Mouse (Mus musculus) limb, embryonic 12.5 days (tissue): ENCODE measurements around the gene Hipk2. TPM values are rescaled to one million over a fixed set of nuclear protein-coding genes. Genes with fewer than 3 reads are reported as not detected.

ENCODE experiments used
- ATAC-seq: fragments of 200-750 bp; cut with Nextera tagmentation; 2 replicates; pipeline ENCODE4 v1.8.0; 2017; ENCODE audit warnings: low read depth, moderate TSS enrichment; ENCODE audit not compliant: insufficient number of reproducible peaks, insufficient read depth, low FRiP score, low TSS enrichment
- H3K27ac ChIP-seq: fragments of 300-500 bp; sonication (generic); 2 replicates; pipeline ENCODE4 v1.5.1; 2016; ENCODE audit warnings: mild to moderate bottlenecking, moderate library complexity
- H3K27me3 ChIP-seq: fragments of 300-500 bp; sonication (generic); 2 replicates; pipeline ENCODE4 v1.6.1; 2016; ENCODE audit warnings: mild to moderate bottlenecking, moderate library complexity
- H3K36me3 ChIP-seq: fragments of 300-500 bp; sonication (generic); 2 replicates; pipeline ENCODE4 v1.6.1; 2016; ENCODE audit warnings: mild to moderate bottlenecking, moderate library complexity
- H3K4me1 ChIP-seq: fragments of 300-500 bp; sonication (generic); replicated peaks from 2 replicates; pipeline ENCODE4 v1.6.1; 2016
- H3K4me2 ChIP-seq: fragments of 300-500 bp; sonication (generic); 2 replicates; pipeline ENCODE4 v1.6.1; 2016; ENCODE audit warnings: mild to moderate bottlenecking, moderate library complexity
- H3K4me3 ChIP-seq: fragments of 300-500 bp; sonication (generic); replicated peaks from 2 replicates; pipeline ENCODE4 v1.5.1; 2016; ENCODE audit warnings: mild to moderate bottlenecking
- H3K9ac ChIP-seq: fragments of 300-500 bp; sonication (generic); replicated peaks from 2 replicates; pipeline ENCODE4 v1.6.1; 2016; ENCODE audit warnings: mild to moderate bottlenecking, moderate library complexity
- H3K9me3 ChIP-seq: fragments of 300-500 bp; sonication (generic); 2 replicates; pipeline ENCODE4 v1.6.1; 2016; ENCODE audit warnings: mild to moderate bottlenecking, moderate library complexity
- WGBS: fragments of 180-500 bp; shearing (Covaris S2); methylation state at CpG from one replicate; pipeline ENCODE4 v1.1.7; 2016; 5-methylcytosine and 5-hydroxymethylcytosine counted together
- polyA plus RNA-seq: library from polyadenylated mRNA; unstranded; fragments of >200 nt; fragmentation: Nextera tagmentation; extraction: Ambion mirVana; gene quantifications from 2 replicates; pipeline ENCODE4 v1.2.1, GENCODE M21; 2016

Hipk2 gene
- polyA plus RNA-seq, 1 experiment from 2014 or later = 23.6 TPM

- H3K36me3 ChIP-seq = peaks cover 47% of the 10 kb centered on the region
- WGBS = 70% methylated on average over 10 of the region's 10 CpGs
- H3K9me3 ChIP-seq = no peaks in the 10 kb centered on the region
- H3K4me1 ChIP-seq = no peaks in the 10 kb centered on the region
- no peak overlapping the region for H3K9ac ChIP-seq
- ATAC-seq = no peak
- H3K27me3 ChIP-seq = no peaks in the 10 kb centered on the region
- H3K4me2 ChIP-seq = no peak overlapping the region
- no peak overlapping the region for H3K27ac ChIP-seq
- H3K4me3 ChIP-seq = no peak overlapping the region
Observed at GRCm38 (mm10) chr6:38809396-38810120, 66.4 kb downstream of the Hipk2 start.

DNA sequence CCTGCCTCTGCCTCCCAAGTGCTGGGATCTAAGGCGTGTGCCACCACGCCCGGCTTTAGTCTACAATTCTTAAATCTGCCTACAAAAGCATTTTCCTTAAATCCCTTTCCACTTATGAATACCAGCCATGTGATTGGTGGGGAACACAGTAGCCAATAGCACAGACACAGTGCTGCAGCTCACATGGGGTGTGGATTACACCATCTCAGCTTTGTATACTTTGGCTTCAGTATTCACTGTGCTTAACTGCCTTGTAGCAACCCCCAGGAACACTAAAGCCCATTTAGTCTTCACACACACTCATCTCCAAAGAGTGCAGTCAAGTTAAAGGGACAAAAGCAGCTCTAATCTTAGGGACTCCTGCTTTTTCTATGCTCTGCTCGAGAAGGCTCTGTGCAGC is 67.6 kb downstream of the Hipk2 start:
- peaks cover 51% of the 10 kb centered on the region for H3K36me3 ChIP-seq
- no peak overlapping the region for H3K4me3 ChIP-seq
- no peak overlapping the region for H3K9ac ChIP-seq
- no peak overlapping the region for H3K4me2 ChIP-seq
- H3K4me1 ChIP-seq = no peaks in the 10 kb centered on the region
- no peaks in the 10 kb centered on the region for H3K27me3 ChIP-seq
- ATAC-seq = no peak
- WGBS = 97% methylated on average over 4 of the region's 4 CpGs
- no peak overlapping the region for H3K27ac ChIP-seq
- no peaks in the 10 kb centered on the region for H3K9me3 ChIP-seq

DNA sequence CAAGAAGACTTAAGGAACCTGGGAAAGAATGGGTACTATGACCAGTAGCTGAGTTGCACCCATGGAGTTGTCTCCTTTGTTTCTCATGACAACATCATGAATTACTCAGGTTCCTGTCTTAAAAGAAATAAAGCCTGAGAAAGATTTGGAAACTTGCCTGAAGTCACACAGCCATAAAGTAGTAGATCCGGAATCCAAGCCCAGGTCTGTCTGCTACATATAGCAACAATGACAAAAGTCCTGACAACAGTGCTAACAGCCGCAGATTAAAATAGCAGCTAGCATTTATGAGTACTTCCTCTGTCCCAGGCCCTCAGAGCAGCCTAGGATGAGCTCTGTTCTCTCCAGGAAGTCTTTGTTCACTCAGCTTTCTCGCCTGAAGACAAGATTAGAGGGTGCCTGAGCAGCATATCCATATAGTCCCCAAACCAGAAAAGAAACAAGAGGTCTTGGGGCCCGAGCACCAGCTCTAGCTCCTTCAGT is 69.0 kb downstream of the Hipk2 start:
- Histone ChIP-seq H3K27me3 (no peaks in the 10 kb centered on the region), H3K4me2 (no peak overlapping the region), H3K9me3 (no peaks in the 10 kb centered on the region), H3K36me3 (peaks cover 52% of the 10 kb centered on the region), H3K27ac (no peak overlapping the region), H3K4me1 (no peaks in the 10 kb centered on the region), H3K9ac (no peak overlapping the region), H3K4me3 (no peak overlapping the region)
- 84% methylated on average over 4 of the region's 4 CpGs for WGBS
- ATAC-seq = no peak

- Histone ChIP-seq H3K4me2 (no peak overlapping the region), H3K9ac (no peak overlapping the region), H3K4me3 (no peak overlapping the region), H3K27ac (no peak overlapping the region), H3K27me3 (no peaks in the 10 kb centered on the region), H3K4me1 (no peaks in the 10 kb centered on the region), H3K36me3 (peaks cover 49% of the 10 kb centered on the region), H3K9me3 (no peaks in the 10 kb centered on the region)
- no peak for ATAC-seq
- WGBS = 84% methylated on average over 2 of the region's 2 CpGs
Observed at GRCm38 (mm10) chr6:38805612-38806011, 70.4 kb downstream of the Hipk2 start.

DNA sequence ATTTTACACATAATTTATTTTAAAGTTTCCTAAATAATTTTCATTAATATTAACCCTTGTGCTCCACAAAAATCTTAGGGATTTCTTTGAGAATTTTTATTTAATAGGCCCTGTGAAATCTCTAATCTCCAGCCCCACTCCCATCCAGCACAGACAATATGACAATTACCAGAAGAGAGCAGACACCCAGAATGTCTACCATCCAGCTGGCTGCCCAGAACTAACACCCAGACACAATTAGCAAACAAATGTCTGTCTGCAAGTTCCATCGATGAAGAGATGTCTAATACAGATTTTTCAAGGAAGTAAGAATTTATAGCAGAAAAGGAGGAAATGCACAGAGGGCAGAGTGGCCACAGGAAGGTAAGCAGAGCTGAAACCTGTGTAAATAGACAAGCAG is 74.7 kb downstream of the Hipk2 start:
- Histone ChIP-seq H3K27me3 (no peaks in the 10 kb centered on the region), H3K4me2 (no peak overlapping the region), H3K27ac (no peak overlapping the region), H3K4me3 (no peak overlapping the region), H3K4me1 (no peaks in the 10 kb centered on the region), H3K36me3 (peaks cover 41% of the 10 kb centered on the region), H3K9me3 (no peaks in the 10 kb centered on the region), H3K9ac (no peak overlapping the region)
- ATAC-seq = no peak
- WGBS = 88% methylated on average over 1 of the region's 1 CpGs

- no peak overlapping the region for H3K4me3 ChIP-seq
- 86% methylated on average over 3 of the region's 3 CpGs for WGBS
- no peaks in the 10 kb centered on the region for H3K4me1 ChIP-seq
- H3K27me3 ChIP-seq = no peaks in the 10 kb centered on the region
- ATAC-seq = no peak
- peaks cover 15% of the 10 kb centered on the region for H3K36me3 ChIP-seq
- H3K4me2 ChIP-seq = no peak overlapping the region
- H3K9ac ChIP-seq = no peak overlapping the region
- H3K27ac ChIP-seq = peak overlapping the region; percentile 1; the same call in 1 of the 2 replicates
- no peaks in the 10 kb centered on the region for H3K9me3 ChIP-seq
Observed at GRCm38 (mm10) chr6:38797548-38797947, 78.4 kb downstream of the Hipk2 start.

DNA sequence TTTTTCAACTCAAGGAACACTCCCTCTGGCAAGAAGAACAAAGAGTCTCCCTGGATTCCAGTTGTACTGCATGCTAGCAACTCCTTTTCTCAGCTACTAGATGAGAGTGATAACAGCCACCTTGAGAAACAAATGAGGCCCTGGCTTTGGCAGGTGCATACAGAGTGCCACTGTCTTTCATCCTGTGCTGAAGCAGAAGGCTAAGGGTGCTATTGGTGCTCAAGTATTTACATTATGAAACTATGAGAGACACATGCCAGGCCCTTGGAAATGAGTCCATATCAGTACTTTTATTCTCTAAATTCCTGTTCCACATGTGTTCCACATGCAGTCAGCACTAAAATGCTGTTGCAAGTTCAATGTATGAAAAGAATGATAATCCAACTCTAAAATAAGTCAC is 79.0 kb downstream of the Hipk2 start:
- H3K27ac ChIP-seq = no peak overlapping the region
- H3K4me3 ChIP-seq = no peak overlapping the region
- no peaks in the 10 kb centered on the region for H3K4me1 ChIP-seq
- H3K36me3 ChIP-seq = peaks cover 15% of the 10 kb centered on the region
- no peak overlapping the region for H3K9ac ChIP-seq
- no peaks in the 10 kb centered on the region for H3K9me3 ChIP-seq
- no peak for ATAC-seq
- H3K27me3 ChIP-seq = no peaks in the 10 kb centered on the region
- H3K4me2 ChIP-seq = no peak overlapping the region

GRCm38 (mm10) chr6:38796388-38796787 is 79.6 kb downstream of the Hipk2 start:
- Histone ChIP-seq H3K4me2 (no peak overlapping the region), H3K9ac (no peak overlapping the region), H3K36me3 (peaks cover 17% of the 10 kb centered on the region), H3K27ac (no peak overlapping the region), H3K4me3 (no peak overlapping the region), H3K9me3 (no peaks in the 10 kb centered on the region), H3K27me3 (no peaks in the 10 kb centered on the region), H3K4me1 (no peaks in the 10 kb centered on the region)
- 100% methylated on average over 1 of the region's 1 CpGs for WGBS
- no peak for ATAC-seq

- no peaks in the 10 kb centered on the region for H3K9me3 ChIP-seq
- no peak for ATAC-seq
- H3K4me1 ChIP-seq = no peaks in the 10 kb centered on the region
- no peak overlapping the region for H3K4me3 ChIP-seq
- H3K27ac ChIP-seq = no peak overlapping the region
- no peaks in the 10 kb centered on the region for H3K27me3 ChIP-seq
- WGBS = 90% methylated on average over 3 of the region's 3 CpGs
- H3K9ac ChIP-seq = no peak overlapping the region
- peaks cover 21% of the 10 kb centered on the region for H3K36me3 ChIP-seq
- H3K4me2 ChIP-seq = no peak overlapping the region
Observed at GRCm38 (mm10) chr6:38795096-38795816, 80.7 kb downstream of the Hipk2 start.

DNA sequence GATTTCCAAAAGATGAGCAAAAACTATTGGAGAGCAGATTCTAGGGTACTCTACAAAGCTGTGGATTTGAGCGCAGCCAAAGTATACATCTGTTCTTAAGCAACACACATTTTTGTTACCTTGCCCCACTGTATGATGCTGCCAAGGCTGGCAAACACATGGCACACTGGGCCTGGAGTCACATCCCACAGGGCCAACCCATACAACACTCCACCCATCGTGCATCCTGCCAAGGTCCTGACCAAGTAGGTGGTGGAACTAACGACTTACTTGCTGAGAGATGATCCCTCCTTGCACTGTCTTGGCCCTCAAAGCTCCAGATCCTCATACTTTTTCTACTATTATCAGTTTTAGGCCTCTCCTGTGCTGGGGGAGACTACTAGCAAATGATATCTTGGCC is 83.0 kb downstream of the Hipk2 start:
- no peaks in the 10 kb centered on the region for H3K27me3 ChIP-seq
- H3K4me2 ChIP-seq = no peak overlapping the region
- H3K9ac ChIP-seq = no peak overlapping the region
- H3K27ac ChIP-seq = no peak overlapping the region
- H3K4me1 ChIP-seq = no peaks in the 10 kb centered on the region
- peaks cover 20% of the 10 kb centered on the region for H3K36me3 ChIP-seq
- 90% methylated on average over 3 of the region's 3 CpGs for WGBS
- no peak for ATAC-seq
- H3K9me3 ChIP-seq = no peaks in the 10 kb centered on the region
- H3K4me3 ChIP-seq = no peak overlapping the region

GRCm38 (mm10) chr6:38789221-38789810 is 86.6 kb downstream of the Hipk2 start:
- no peak for ATAC-seq
- H3K27ac ChIP-seq = no peak overlapping the region
- H3K27me3 ChIP-seq = no peaks in the 10 kb centered on the region
- H3K9ac ChIP-seq = no peak overlapping the region
- H3K4me1 ChIP-seq = no peaks in the 10 kb centered on the region
- H3K4me3 ChIP-seq = no peak overlapping the region
- WGBS = 86% methylated on average over 5 of the region's 5 CpGs
- no peaks in the 10 kb centered on the region for H3K9me3 ChIP-seq
- H3K36me3 ChIP-seq = peaks cover 29% of the 10 kb centered on the region
- no peak overlapping the region for H3K4me2 ChIP-seq
